Mouse (Mus musculus): ENCODE data around the gene Sept9.

Gene Sept9

GRCm38 (mm10) chr11:117295266-117295665, 95.8 kb downstream of the Sept9 start:
- no peak for DNase-seq

GRCm38 (mm10) chr11:117296116-117296499, 96.6 kb downstream of the Sept9 start:
- DNase-seq, result no peak

- no peak for DNase-seq
Measured at GRCm38 (mm10) chr11:117296500-117297189, 97.2 kb downstream of the Sept9 start.

GRCm38 (mm10) chr11:117297190-117297829, 97.8 kb downstream of the Sept9 start:
- no peak for DNase-seq

GRCm38 (mm10) chr11:117299741-117300140, 100.3 kb downstream of the Sept9 start:
- peak in 1 of 2 experiments; percentile 52 for DNase-seq

- no peak for DNase-seq
Measured at GRCm38 (mm10) chr11:117300809-117301208, 101.3 kb downstream of the Sept9 start.

GRCm38 (mm10) chr11:117301716-117302115, 102.3 kb downstream of the Sept9 start:
- no peak for DNase-seq

- DNase-seq, result no peak
Measured at GRCm38 (mm10) chr11:117302371-117302770, 102.9 kb downstream of the Sept9 start.

GRCm38 (mm10) chr11:117305509-117306188, 106.2 kb downstream of the Sept9 start:
- no peak for DNase-seq

- DNase-seq, result peak in 1 of 2 experiments; percentile 47
Measured at GRCm38 (mm10) chr11:117306311-117307088, 107.0 kb downstream of the Sept9 start.

- DNase-seq, result peak; percentile 65 to 68
Measured at GRCm38 (mm10) chr11:117307895-117308786, 108.7 kb downstream of the Sept9 start.

GRCm38 (mm10) chr11:117309108-117309917, 109.9 kb downstream of the Sept9 start:
- DNase-seq, result no peak

- DNase-seq, result no peak
Measured at GRCm38 (mm10) chr11:117309918-117310287, 110.4 kb downstream of the Sept9 start.

GRCm38 (mm10) chr11:117310341-117311107, 111.1 kb downstream of the Sept9 start:
- DNase-seq, result no peak

GRCm38 (mm10) chr11:117311127-117311800, 111.8 kb downstream of the Sept9 start:
- DNase-seq, result peak; percentile 52 to 66

- DNase-seq, result peak; percentile 83 to 85
Measured at GRCm38 (mm10) chr11:117312028-117312901, 112.8 kb downstream of the Sept9 start.

GRCm38 (mm10) chr11:117312936-117313335, 113.5 kb downstream of the Sept9 start:
- DNase-seq, result peak; percentile 55 to 80

GRCm38 (mm10) chr11:117313446-117313845, 114.0 kb downstream of the Sept9 start:
- no peak for DNase-seq

- peak in 1 of 2 experiments; percentile 36 for DNase-seq
Measured at GRCm38 (mm10) chr11:117314026-117314425, 114.6 kb downstream of the Sept9 start.

Data from kidney, postnatal 36 days (tissue).